Mouse (Mus musculus) liver, embryonic 14.5 days (tissue): ENCODE measurements at regions not wholly inside any gene's neighbourhood (a gene's known extent, or its start where the extent isn't known, plus 50 kb on each side); places are given as distances from the start of the nearest gene placed in this dataset.

Experiments used
- CTCF ChIP-seq: IDR thresholded peaks from 2 replicates; pipeline ENCODE4 v1.5.1; 2016; ENCODE audit warnings: antibody characterized with exemption, low read depth, control low read depth
- EP300 ChIP-seq: IDR thresholded peaks from 2 replicates; pipeline ENCODE4 v1.6.1; 2016; ENCODE audit warnings: antibody characterized with exemption, low read depth

DNA sequence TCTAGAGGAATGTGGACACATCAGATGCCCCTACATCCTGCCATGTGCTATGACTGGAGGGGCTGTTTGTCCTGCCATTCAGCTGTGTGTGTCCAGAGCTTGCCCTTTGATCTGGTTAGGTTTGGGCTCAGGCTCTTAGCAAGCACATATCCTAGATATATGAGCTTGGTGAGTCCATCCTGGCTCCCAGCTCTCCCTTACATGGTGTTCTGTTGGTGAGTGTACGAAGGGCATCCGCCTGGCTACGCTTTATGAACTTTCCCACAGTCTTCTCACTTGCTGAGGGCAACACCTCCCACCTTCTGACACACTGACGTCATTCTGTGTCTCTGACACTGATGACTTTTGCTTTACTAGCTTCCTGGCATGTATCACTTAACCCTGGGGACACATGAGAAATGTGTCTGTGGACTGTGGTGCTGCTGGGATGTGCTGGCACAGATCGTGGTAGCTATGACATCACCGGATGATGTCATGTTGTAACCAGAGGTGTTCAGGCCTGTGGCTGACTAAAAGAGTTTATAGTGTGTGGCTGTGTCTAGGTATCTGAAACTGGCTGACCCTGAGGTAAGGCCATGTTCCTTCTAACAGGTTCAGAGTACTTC, 149.4 kb downstream of the Kif26a start:
- TF ChIP-seq CTCF (no peak), EP300 (no peak)
